Mouse (Mus musculus) forebrain, embryonic 14.5 days (tissue): ENCODE results near the gene Ahdc1. TPM values are rescaled to one million over a fixed set of nuclear protein-coding genes. Genes with fewer than 3 reads are reported as not detected.

Experiments used
- ATAC-seq: fragments of 200-750 bp; cut with Nextera tagmentation; 2 replicates; pipeline ENCODE4 v1.8.0; 2017; ENCODE audit warnings: mild to moderate bottlenecking, moderate library complexity
- DNase-seq: peaks from one replicate; pipeline ENCODE4 v3.0.0-alpha.2; 2015; ENCODE audit warnings: low spot score
- H3K27ac ChIP-seq: fragments of 300-500 bp; sonication (generic); 2 replicates; pipeline ENCODE4 v1.5.1; 2014; ENCODE audit warnings: low read depth, mild to moderate bottlenecking, control low read depth, low read length, moderate library complexity
- H3K27me3 ChIP-seq: fragments of 300-500 bp; sonication (generic); replicated peaks from 2 replicates; pipeline ENCODE4 v1.6.1; 2014; ENCODE audit warnings: low read length, control low read depth, mixed read lengths; ENCODE audit not compliant: control insufficient read depth, insufficient read depth
- H3K36me3 ChIP-seq: fragments of 300-500 bp; sonication (generic); 2 replicates; pipeline ENCODE4 v1.6.1; 2014; ENCODE audit warnings: low read length, control low read depth; ENCODE audit not compliant: control insufficient read depth, insufficient read depth
- H3K4me1 ChIP-seq: fragments of 300-500 bp; sonication (generic); 2 replicates; pipeline ENCODE4 v1.6.1; 2014; ENCODE audit warnings: antibody characterized with exemption, low read length, control low read depth; ENCODE audit not compliant: control insufficient read depth, insufficient read depth
- H3K4me2 ChIP-seq: fragments of 300-500 bp; sonication (generic); 2 replicates; pipeline ENCODE4 v1.6.1; 2014; ENCODE audit warnings: mild to moderate bottlenecking, control low read depth, low read length
- H3K4me3 ChIP-seq: fragments of 300-500 bp; sonication (generic); 2 replicates; pipeline ENCODE4 v1.5.1; 2014; ENCODE audit warnings: low read depth, low read length, control low read depth
- H3K9ac ChIP-seq: fragments of 300-500 bp; sonication (generic); 2 replicates; pipeline ENCODE4 v1.6.1; 2014; ENCODE audit warnings: mild to moderate bottlenecking, low read length, control low read depth, moderate library complexity
- H3K9me3 ChIP-seq: fragments of 300-500 bp; sonication (generic); replicated peaks from 2 replicates; pipeline ENCODE4 v1.6.1; 2016; ENCODE audit warnings: low read length, control low read depth, mixed read lengths; ENCODE audit not compliant: control insufficient read depth
- WGBS: fragments of 180-500 bp; shearing (Covaris S2); extraction: QIAGEN DNeasy Blood & Tissue Kit; methylation state at CpG from one replicate; pipeline ENCODE4 v1.1.7; 2014; 5-methylcytosine and 5-hydroxymethylcytosine counted together
- polyA plus RNA-seq: library from polyadenylated mRNA; unstranded; fragments of >200 nt; fragmentation: Nextera tagmentation; extraction: Ambion mirVana; gene quantifications from 2 replicates; pipeline ENCODE4 v1.2.1, GENCODE M21; 2014

The Ahdc1 gene
- polyA plus RNA-seq, 1 experiment from 2014 or later: 8.6 TPM

GRCm38 (mm10) chr4:133063799-133064198 lies 52.7 kb downstream of the Ahdc1 start:
- WGBS: 90% methylated on average over 13 of the region's 13 CpGs
- Histone ChIP-seq H3K36me3 (peaks cover 71% of the 10 kb centered on the region), H3K27ac (no peak overlapping the region), H3K4me2 (no peak overlapping the region), H3K4me1 (peaks cover 5% of the 10 kb centered on the region; the same call in 1 of the 2 replicates), H3K4me3 (no peak overlapping the region), H3K27me3 (no peaks in the 10 kb centered on the region), H3K9ac (no peak overlapping the region), H3K9me3 (no peaks in the 10 kb centered on the region)
- no peak for DNase-seq
- ATAC-seq: no peak

- Histone ChIP-seq H3K4me3 (no peak overlapping the region), H3K36me3 (peaks cover 77% of the 10 kb centered on the region), H3K9me3 (no peaks in the 10 kb centered on the region), H3K9ac (no peak overlapping the region), H3K27me3 (no peaks in the 10 kb centered on the region), H3K4me1 (peaks cover 5% of the 10 kb centered on the region; the same call in 1 of the 2 replicates), H3K27ac (no peak overlapping the region), H3K4me2 (no peak overlapping the region)
- 98% methylated on average over 19 of the region's 19 CpGs for WGBS
- DNase-seq (no peak), ATAC-seq (no peak)
Observed at GRCm38 (mm10) chr4:133064791-133065190, 53.7 kb downstream of the Ahdc1 start.

GRCm38 (mm10) chr4:133065894-133066386 lies 54.9 kb downstream of the Ahdc1 start:
- H3K36me3 ChIP-seq: peaks cover 81% of the 10 kb centered on the region
- no peak overlapping the region for H3K27ac ChIP-seq
- H3K9me3 ChIP-seq: no peaks in the 10 kb centered on the region
- no peak for DNase-seq
- no peak overlapping the region for H3K4me3 ChIP-seq
- H3K4me2 ChIP-seq: no peak overlapping the region
- no peaks in the 10 kb centered on the region for H3K27me3 ChIP-seq
- peaks cover 5% of the 10 kb centered on the region; the same call in 1 of the 2 replicates for H3K4me1 ChIP-seq
- 95% methylated on average over 14 of the region's 14 CpGs for WGBS
- no peak for ATAC-seq
- H3K9ac ChIP-seq: no peak overlapping the region

GRCm38 (mm10) chr4:133068400-133069138 lies 57.5 kb downstream of the Ahdc1 start:
- 77% methylated on average over 12 of the region's 12 CpGs for WGBS
- ATAC-seq (no peak; the same call in 1 of the 2 replicates), DNase-seq (no peak)
- no peak overlapping the region for H3K4me2 ChIP-seq
- H3K27ac ChIP-seq: peak overlapping the region; percentile 63
- H3K9ac ChIP-seq: peak overlapping the region; percentile 17; the same call in 1 of the 2 replicates
- no peaks in the 10 kb centered on the region for H3K27me3 ChIP-seq
- peaks cover 65% of the 10 kb centered on the region for H3K36me3 ChIP-seq
- no peaks in the 10 kb centered on the region for H3K9me3 ChIP-seq
- peaks cover 7% of the 10 kb centered on the region for H3K4me1 ChIP-seq
- H3K4me3 ChIP-seq: no peak overlapping the region

GRCm38 (mm10) chr4:133070388-133070787 lies 59.3 kb downstream of the Ahdc1 start:
- Histone ChIP-seq H3K4me1 (peaks cover 23% of the 10 kb centered on the region), H3K27ac (no peak overlapping the region), H3K9ac (no peak overlapping the region), H3K9me3 (no peaks in the 10 kb centered on the region), H3K27me3 (no peaks in the 10 kb centered on the region), H3K36me3 (peaks cover 51% of the 10 kb centered on the region), H3K4me2 (no peak overlapping the region), H3K4me3 (no peak overlapping the region)
- WGBS: 90% methylated on average over 3 of the region's 3 CpGs
- DNase-seq: no peak
- no peak for ATAC-seq

GRCm38 (mm10) chr4:133070821-133071372 lies 59.8 kb downstream of the Ahdc1 start:
- no peak overlapping the region for H3K4me3 ChIP-seq
- no peak overlapping the region for H3K4me2 ChIP-seq
- no peaks in the 10 kb centered on the region for H3K9me3 ChIP-seq
- H3K27ac ChIP-seq: no peak overlapping the region; the same call in 1 of the 2 replicates
- peaks cover 46% of the 10 kb centered on the region for H3K36me3 ChIP-seq
- WGBS: 96% methylated on average over 5 of the region's 5 CpGs
- no peak for ATAC-seq
- DNase-seq: no peak
- H3K27me3 ChIP-seq: no peaks in the 10 kb centered on the region
- H3K4me1 ChIP-seq: peaks cover 23% of the 10 kb centered on the region
- no peak overlapping the region for H3K9ac ChIP-seq

- peaks cover 23% of the 10 kb centered on the region for H3K4me1 ChIP-seq
- peak overlapping the region; percentile 72 for H3K27ac ChIP-seq
- no peak overlapping the region for H3K4me3 ChIP-seq
- H3K36me3 ChIP-seq: peaks cover 43% of the 10 kb centered on the region
- no peaks in the 10 kb centered on the region for H3K27me3 ChIP-seq
- H3K4me2 ChIP-seq: no peak overlapping the region
- ATAC-seq: no peak
- 65% methylated on average over 8 of the region's 8 CpGs for whole genome bisulfite sequencing
- DNase-seq: no peak
- H3K9ac ChIP-seq: no peak overlapping the region
- H3K9me3 ChIP-seq: no peaks in the 10 kb centered on the region
Observed at GRCm38 (mm10) chr4:133073192-133073591, 62.1 kb downstream of the Ahdc1 start.

GRCm38 (mm10) chr4:133074070-133074819 lies 63.2 kb downstream of the Ahdc1 start:
- no peak overlapping the region for H3K4me3 ChIP-seq
- no peaks in the 10 kb centered on the region for H3K27me3 ChIP-seq
- H3K4me1 ChIP-seq: peaks cover 18% of the 10 kb centered on the region
- peak; percentile 73 for ATAC-seq
- peak overlapping the region; percentile 72 for H3K27ac ChIP-seq
- H3K36me3 ChIP-seq: peaks cover 46% of the 10 kb centered on the region
- no peak overlapping the region for H3K4me2 ChIP-seq
- 16% methylated on average over 9 of the region's 9 CpGs for WGBS
- H3K9ac ChIP-seq: peak overlapping the region; percentile 21; the same call in 1 of the 2 replicates
- no peaks in the 10 kb centered on the region for H3K9me3 ChIP-seq
- DNase-seq: peak; percentile 48
